Mouse (Mus musculus) intestine, embryonic 16.5 days (tissue): ENCODE results near the gene Ddx41. TPM values are rescaled to one million over a fixed set of nuclear protein-coding genes. Genes with fewer than 3 reads are reported as not detected.

Source experiments
- ATAC-seq: fragments of 200-750 bp; cut with Nextera tagmentation; 2 replicates; pipeline ENCODE4 v1.8.0; 2017; ENCODE audit warnings: moderate TSS enrichment, moderate library complexity
- H3K27ac ChIP-seq: fragments of 300-500 bp; sonication (generic); 2 replicates; pipeline ENCODE4 v1.5.1; 2014; ENCODE audit warnings: mild to moderate bottlenecking, low read length
- H3K27me3 ChIP-seq: fragments of 300-500 bp; sonication (generic); replicated peaks from 2 replicates; pipeline ENCODE4 v1.6.1; 2014; ENCODE audit warnings: low read length, control low read depth, mixed read lengths; ENCODE audit not compliant: control insufficient read depth, insufficient read depth
- H3K36me3 ChIP-seq: fragments of 300-500 bp; sonication (generic); 2 replicates; pipeline ENCODE4 v1.6.1; 2014; ENCODE audit warnings: low read length, control low read depth; ENCODE audit not compliant: control insufficient read depth, insufficient read depth
- H3K4me1 ChIP-seq: fragments of 300-500 bp; sonication (generic); 2 replicates; pipeline ENCODE4 v1.6.1; 2014; ENCODE audit warnings: low read length, control low read depth, mixed read lengths; ENCODE audit not compliant: control insufficient read depth, insufficient read depth
- H3K4me2 ChIP-seq: fragments of 300-500 bp; sonication (generic); 2 replicates; pipeline ENCODE4 v1.6.1; 2014; ENCODE audit warnings: low read depth, low read length, control low read depth
- H3K4me3 ChIP-seq: fragments of 300-500 bp; sonication (generic); 2 replicates; pipeline ENCODE4 v1.5.1; 2014; ENCODE audit warnings: mild to moderate bottlenecking, low read length
- H3K9ac ChIP-seq: fragments of 300-500 bp; sonication (generic); 2 replicates; pipeline ENCODE4 v1.6.1; 2014; ENCODE audit warnings: low read depth, low read length
- H3K9me3 ChIP-seq: fragments of 300-500 bp; sonication (generic); 2 replicates; pipeline ENCODE4 v1.6.1; 2016; ENCODE audit warnings: low read length, control low read depth; ENCODE audit not compliant: control insufficient read depth
- WGBS: fragments of 180-500 bp; shearing (Covaris S2); extraction: QIAGEN DNeasy Blood & Tissue Kit; methylation state at CpG from one replicate; pipeline ENCODE4 v1.1.7; 2014; 5-methylcytosine and 5-hydroxymethylcytosine counted together
- polyA plus RNA-seq: library from polyadenylated mRNA; unstranded; fragments of >200 nt; fragmentation: Nextera tagmentation; extraction: Ambion mirVana; gene quantifications from 2 replicates; pipeline ENCODE4 v1.2.1, GENCODE M21; 2015

Gene Ddx41
- polyA plus RNA-seq, 1 experiment from 2014 or later: 54.8 TPM

DNA sequence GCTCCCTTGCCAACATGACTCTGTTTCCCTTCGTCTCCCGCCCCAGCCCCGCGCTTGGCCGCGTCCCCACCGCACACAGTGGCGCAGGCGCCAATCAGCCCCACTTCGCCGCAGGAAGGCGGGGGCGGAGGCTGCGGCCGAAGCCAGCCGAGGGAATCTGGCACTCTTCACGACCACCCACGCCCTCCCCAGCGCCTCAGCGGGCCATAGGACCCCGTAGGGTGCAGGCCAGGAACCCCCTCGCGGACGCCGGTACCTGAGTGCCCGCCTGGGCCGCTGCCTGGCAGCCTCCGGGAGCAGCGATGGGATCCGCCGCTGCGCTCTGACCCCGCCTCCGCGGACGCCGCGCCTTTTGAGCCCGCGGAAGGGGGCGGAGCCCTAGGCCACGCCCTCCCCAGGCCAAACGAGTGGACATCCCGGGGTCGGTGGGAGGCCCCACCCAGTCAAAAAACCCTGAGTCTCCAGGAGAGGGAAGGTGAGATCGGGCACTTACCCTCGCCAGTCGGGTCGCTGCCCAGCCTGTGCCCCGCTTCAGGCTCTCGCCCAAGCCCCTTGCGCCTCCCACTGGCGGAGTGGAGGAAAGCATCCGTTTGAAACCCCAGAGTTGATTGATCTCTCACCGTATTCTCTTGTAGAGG, 23.2 kb downstream of the Ddx41 start, which contains the start of gene Pdlim7:
TSS of gene Pdlim7 (minus strand) at position 566 of the 638 bp plus-strand sequence.
- no peaks in the 10 kb centered on the region for H3K9me3 ChIP-seq
- H3K4me1 ChIP-seq: peaks cover 30% of the 10 kb centered on the region
- peaks cover 5% of the 10 kb centered on the region; the same call in 1 of the 2 replicates for H3K36me3 ChIP-seq
- peak within 1 kb of the TSS; percentile 87 for H3K4me2 ChIP-seq
- H3K4me3 ChIP-seq: peak within 1 kb of the TSS; percentile 93
- peak; percentile 59 for ATAC-seq
- under 1% methylated on average over 55 of the region's 55 CpGs for WGBS
- H3K27me3 ChIP-seq: no peaks in the 10 kb centered on the region
- peak within 1 kb of the TSS; percentile 90 for H3K9ac ChIP-seq
- peak within 1 kb of the TSS; percentile 88 for H3K27ac ChIP-seq

DNA sequence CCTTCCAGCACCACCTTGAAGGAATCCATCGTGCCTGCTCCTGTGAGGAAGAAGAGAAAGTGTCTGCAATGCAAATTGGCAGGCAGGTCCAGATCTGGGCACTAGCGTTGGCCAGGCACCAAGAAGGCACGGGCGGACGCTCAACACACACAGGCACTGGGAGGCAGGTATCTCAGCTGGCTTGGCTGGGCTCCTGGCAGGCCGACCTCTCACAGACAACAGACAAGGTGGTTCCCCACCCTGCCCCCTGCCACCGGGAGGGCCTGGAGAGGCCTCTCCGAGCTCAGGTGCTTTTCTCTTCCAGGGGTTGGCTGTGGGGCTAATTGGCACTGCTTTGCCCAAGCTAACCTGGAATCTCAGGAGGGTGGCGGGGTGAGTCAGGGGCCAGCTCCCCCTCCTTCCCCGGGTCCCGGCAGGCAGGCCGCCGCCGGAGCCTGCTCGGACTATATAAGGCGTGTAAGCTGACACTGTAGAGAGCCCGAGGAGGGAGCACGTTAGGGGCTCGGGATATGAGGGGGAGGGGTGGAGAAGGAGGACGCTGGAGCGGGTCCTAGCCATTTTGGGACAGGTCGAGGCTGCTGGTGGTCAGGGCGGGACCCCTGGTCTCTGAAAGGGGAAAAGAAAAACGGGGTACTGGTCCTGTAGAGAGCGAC, 24.0 kb downstream of the Ddx41 start:
- Histone ChIP-seq H3K36me3 (peaks cover 10% of the 10 kb centered on the region), H3K4me1 (peaks cover 30% of the 10 kb centered on the region), H3K4me3 (peak overlapping the region; percentile 93), H3K9me3 (no peaks in the 10 kb centered on the region), H3K27me3 (no peaks in the 10 kb centered on the region), H3K27ac (peak overlapping the region; percentile 88), H3K4me2 (peak overlapping the region; percentile 87), H3K9ac (peak overlapping the region; percentile 90)
- WGBS: 3% methylated on average over 25 of the region's 25 CpGs
- ATAC-seq: peak; percentile 56

DNA sequence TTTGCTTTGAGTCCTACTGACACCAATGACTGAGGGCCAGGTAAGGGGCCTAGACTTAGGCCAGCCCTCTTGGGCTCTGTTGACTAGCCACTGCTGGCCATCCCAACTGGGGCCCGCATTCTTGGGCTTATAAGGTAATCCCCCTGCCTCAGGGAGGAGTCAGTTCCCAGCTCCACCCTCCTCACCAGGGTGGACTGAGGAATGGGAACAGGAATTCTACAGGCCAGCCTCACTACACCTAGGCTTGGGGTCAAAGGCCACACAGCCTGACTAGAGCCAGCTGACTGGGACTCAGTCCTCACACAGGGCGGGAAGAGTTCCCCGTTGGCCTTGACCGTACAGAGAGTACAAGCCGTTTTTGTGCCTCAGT, 25.0 kb downstream of the Ddx41 start:
- Histone ChIP-seq H3K4me2 (peak overlapping the region; percentile 87), H3K27me3 (no peaks in the 10 kb centered on the region), H3K9ac (peak overlapping the region; percentile 90), H3K4me1 (peaks cover 30% of the 10 kb centered on the region), H3K27ac (peak overlapping the region; percentile 88), H3K4me3 (peak overlapping the region; percentile 93), H3K36me3 (peaks cover 17% of the 10 kb centered on the region), H3K9me3 (no peaks in the 10 kb centered on the region)
- WGBS: 18% methylated on average over 5 of the region's 5 CpGs
- ATAC-seq: peak; percentile 17

DNA sequence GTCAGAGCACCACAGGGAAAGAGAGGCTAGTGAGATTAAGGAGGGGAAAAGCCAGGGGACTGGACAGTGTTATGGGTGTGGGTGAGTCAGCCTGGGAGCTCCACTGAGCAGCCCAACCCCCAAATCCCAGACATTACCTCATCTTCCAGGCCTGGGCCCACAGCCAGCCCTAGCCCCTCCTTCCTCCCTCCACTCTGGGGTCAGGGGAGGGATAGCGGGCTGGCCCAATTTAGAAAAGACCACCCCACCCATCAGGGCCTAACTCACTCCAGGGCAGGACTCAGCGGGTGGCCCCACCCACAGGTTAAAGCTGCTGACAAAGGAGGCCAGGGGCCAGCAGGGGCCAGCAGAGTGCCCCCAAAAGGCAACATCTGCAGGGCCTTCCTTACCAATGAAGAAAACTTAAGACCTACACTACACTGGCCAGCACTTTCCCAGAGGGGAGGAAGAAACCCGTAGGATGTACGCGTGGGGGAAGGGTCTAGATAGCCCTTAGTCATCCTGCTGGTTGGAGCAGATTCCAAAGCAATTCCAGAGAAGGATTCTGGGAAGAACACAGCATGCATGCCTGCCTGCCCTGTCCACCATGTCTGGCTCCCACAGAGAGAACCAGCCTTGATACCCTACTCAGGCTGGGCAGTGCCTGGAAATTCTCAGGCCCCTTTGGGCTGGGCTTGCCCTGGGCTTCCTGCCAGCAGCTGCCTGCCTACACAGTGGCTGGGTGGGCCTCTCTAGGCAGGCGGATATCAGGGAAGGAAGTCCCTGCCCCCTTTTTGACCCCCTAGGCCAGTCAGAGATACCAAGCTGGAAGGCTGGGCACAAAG, 25.6 kb downstream of the Ddx41 start:
- H3K9ac ChIP-seq: peak overlapping the region; percentile 90
- peaks cover 21% of the 10 kb centered on the region for H3K36me3 ChIP-seq
- ATAC-seq: peak; percentile 70
- no peaks in the 10 kb centered on the region for H3K27me3 ChIP-seq
- no peaks in the 10 kb centered on the region for H3K9me3 ChIP-seq
- H3K4me3 ChIP-seq: peak overlapping the region; percentile 93
- H3K4me1 ChIP-seq: peaks cover 30% of the 10 kb centered on the region
- WGBS: 15% methylated on average over 6 of the region's 6 CpGs
- H3K4me2 ChIP-seq: peak overlapping the region; percentile 87
- H3K27ac ChIP-seq: peak overlapping the region; percentile 88

DNA sequence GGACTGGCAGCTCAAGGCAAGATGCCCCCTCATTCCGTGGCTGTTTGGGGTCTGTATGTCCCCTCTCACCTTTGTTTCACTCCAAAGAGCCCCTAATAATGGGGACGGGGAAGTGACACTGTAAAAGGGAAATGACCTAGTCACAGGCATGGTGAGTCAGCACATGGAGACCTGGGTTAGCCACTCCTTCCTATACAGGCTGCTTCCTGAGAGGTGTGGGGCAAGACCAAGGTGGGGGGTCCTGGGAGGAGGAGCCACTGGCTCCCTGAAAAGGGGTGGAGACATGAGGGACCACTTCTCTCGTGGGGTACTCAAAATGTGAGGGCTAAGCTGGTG, 26.2 kb downstream of the Ddx41 start:
- Histone ChIP-seq H3K4me3 (no peak overlapping the region), H3K27me3 (no peaks in the 10 kb centered on the region), H3K4me1 (peaks cover 30% of the 10 kb centered on the region), H3K36me3 (peaks cover 23% of the 10 kb centered on the region), H3K9ac (peak overlapping the region; percentile 53; the same call in 1 of the 2 replicates), H3K27ac (peak overlapping the region; percentile 88), H3K4me2 (peak overlapping the region; percentile 87), H3K9me3 (no peaks in the 10 kb centered on the region)
- 40% methylated on average over 3 of the region's 3 CpGs for WGBS
- ATAC-seq: peak; percentile 1; the same call in 1 of the 2 replicates

DNA sequence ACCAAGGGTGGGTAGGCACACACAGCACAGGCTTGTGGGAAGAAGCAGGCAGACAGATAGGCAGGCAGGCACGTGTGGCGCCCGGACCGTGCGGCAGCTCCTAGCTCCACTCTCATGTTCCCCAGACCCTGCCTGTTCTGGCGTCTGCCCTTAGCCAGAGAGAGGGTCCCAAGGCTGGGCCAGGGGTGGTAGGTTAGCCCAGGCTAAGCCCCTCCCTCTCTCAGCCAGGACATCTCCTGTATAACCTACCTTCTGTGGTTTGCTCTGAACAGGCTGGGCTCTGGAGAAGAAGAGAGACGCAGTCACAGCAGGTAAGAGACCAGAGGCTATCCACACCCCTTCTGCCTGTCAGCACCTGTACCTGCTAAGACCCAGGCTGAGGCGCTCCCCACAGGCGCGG, 27.9 kb downstream of the Ddx41 start:
- Histone ChIP-seq H3K4me2 (no peak overlapping the region), H3K27ac (no peak overlapping the region), H3K36me3 (peaks cover 32% of the 10 kb centered on the region), H3K9ac (no peak overlapping the region), H3K27me3 (no peaks in the 10 kb centered on the region), H3K9me3 (no peaks in the 10 kb centered on the region), H3K4me3 (no peak overlapping the region), H3K4me1 (peaks cover 30% of the 10 kb centered on the region)
- no peak for ATAC-seq
- 95% methylated on average over 10 of the region's 10 CpGs for WGBS

DNA sequence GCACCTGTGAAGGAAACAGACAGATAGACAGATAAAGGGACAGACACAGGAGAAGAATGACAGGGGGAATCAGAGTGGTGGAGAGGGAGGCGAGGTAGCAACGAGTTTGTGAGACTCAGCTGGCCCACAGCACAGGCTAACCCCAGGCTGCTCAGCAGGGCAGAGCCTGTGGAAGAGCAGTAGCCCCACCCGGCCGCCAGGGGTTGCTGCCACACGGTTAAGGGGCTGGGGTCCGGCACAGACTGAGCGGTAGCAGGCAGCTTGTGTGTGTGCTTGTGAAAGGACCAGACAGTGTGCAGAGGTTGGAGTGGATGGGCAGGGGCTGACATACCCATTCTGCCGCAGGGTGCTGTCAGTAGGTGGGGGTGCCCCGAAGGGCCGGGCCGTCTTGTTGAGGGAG, 28.6 kb downstream of the Ddx41 start:
- H3K27me3 ChIP-seq: no peaks in the 10 kb centered on the region
- H3K36me3 ChIP-seq: peaks cover 38% of the 10 kb centered on the region
- peaks cover 30% of the 10 kb centered on the region for H3K4me1 ChIP-seq
- H3K27ac ChIP-seq: no peak overlapping the region
- no peaks in the 10 kb centered on the region for H3K9me3 ChIP-seq
- WGBS: 74% methylated on average over 11 of the region's 11 CpGs
- no peak overlapping the region for H3K4me2 ChIP-seq
- H3K4me3 ChIP-seq: no peak overlapping the region
- H3K9ac ChIP-seq: no peak overlapping the region
- ATAC-seq: no peak

DNA sequence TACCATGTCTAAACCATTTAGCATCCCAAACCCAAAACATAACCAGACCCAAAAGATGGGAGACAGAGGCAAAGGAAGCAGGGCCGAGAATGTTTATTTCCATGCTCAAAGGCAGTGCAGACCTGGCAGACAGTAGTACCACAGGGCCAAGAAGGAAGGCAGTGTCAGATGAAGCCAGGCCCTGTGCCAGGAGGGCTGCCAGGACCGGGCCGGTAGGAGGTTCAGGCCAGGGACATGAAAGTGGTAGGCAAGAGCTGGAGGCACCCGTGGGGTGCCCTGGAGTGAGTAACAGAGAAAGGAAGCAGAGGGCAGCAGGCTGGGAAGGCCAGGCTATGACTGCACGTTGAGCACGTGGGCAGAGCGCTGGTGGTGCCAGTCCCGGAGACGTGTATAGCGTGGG, 29.8 kb downstream of the Ddx41 start:
- Histone ChIP-seq H3K27me3 (no peaks in the 10 kb centered on the region), H3K9me3 (no peaks in the 10 kb centered on the region), H3K4me1 (peaks cover 20% of the 10 kb centered on the region), H3K4me3 (no peak overlapping the region), H3K36me3 (peaks cover 41% of the 10 kb centered on the region), H3K27ac (no peak overlapping the region), H3K9ac (no peak overlapping the region; the same call in 1 of the 2 replicates), H3K4me2 (no peak overlapping the region)
- 86% methylated on average over 10 of the region's 10 CpGs for WGBS
- no peak for ATAC-seq

DNA sequence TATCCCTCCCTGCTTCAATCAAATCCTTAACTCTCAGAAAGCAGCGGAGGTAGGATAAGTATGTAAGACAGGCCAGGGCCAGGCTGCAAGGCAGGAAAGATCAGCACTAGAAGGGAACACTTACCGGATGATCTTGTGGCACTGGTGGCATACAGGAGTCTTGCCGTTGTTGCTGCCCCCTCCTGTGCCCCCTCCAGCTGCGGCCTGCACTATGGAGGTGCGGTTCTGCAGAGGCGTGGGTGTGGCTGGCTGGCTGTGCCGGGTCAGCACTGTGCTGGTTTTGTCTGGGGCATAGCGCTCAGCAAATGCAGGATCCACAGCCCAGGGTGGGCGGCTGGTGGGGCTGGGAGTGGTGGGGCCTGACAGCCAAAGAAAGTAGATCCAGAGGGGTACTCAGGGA, 30.6 kb downstream of the Ddx41 start:
- H3K4me2 ChIP-seq: no peak overlapping the region
- H3K27ac ChIP-seq: no peak overlapping the region
- H3K9ac ChIP-seq: no peak overlapping the region
- H3K27me3 ChIP-seq: no peaks in the 10 kb centered on the region
- H3K36me3 ChIP-seq: peaks cover 41% of the 10 kb centered on the region
- no peaks in the 10 kb centered on the region for H3K9me3 ChIP-seq
- ATAC-seq: no peak
- peaks cover 11% of the 10 kb centered on the region for H3K4me1 ChIP-seq
- no peak overlapping the region for H3K4me3 ChIP-seq
- 92% methylated on average over 9 of the region's 9 CpGs for WGBS
